Mouse (Mus musculus) forebrain, embryonic 11.5 days (tissue): Measurements from ENCODE around the gene Fmo2. TPM values are rescaled to one million over a fixed set of nuclear protein-coding genes. Genes with fewer than 3 reads are reported as not detected.

Experiments used
- ATAC-seq: fragments of 200-750 bp; cut with Nextera tagmentation; replicated peaks from 2 replicates; pipeline ENCODE4 v1.8.0; 2017; ENCODE audit warnings: moderate TSS enrichment; ENCODE audit not compliant: low FRiP score
- DNase-seq: peaks from one replicate; pipeline ENCODE4 v3.0.0-alpha.2; 2017; ENCODE audit warnings: low spot score
- H3K27ac ChIP-seq: fragments of 300-500 bp; sonication (generic); 2 replicates; pipeline ENCODE4 v1.5.1; 2014; ENCODE audit warnings: low read depth, low read length
- H3K27me3 ChIP-seq: fragments of 300-500 bp; sonication (generic); 2 replicates; pipeline ENCODE4 v1.6.1; 2014; ENCODE audit warnings: mild to moderate bottlenecking, low read length, mixed read lengths; ENCODE audit not compliant: control insufficient read depth, insufficient read depth
- H3K36me3 ChIP-seq: fragments of 300-500 bp; sonication (generic); 2 replicates; pipeline ENCODE4 v1.6.1; 2014; ENCODE audit warnings: mild to moderate bottlenecking, low read length, moderate library complexity, mixed read lengths; ENCODE audit not compliant: control insufficient read depth, insufficient read depth
- H3K4me1 ChIP-seq: fragments of 300-500 bp; sonication (generic); replicated peaks from 2 replicates; pipeline ENCODE4 v1.6.1; 2014; ENCODE audit warnings: low read length, mixed read lengths; ENCODE audit not compliant: control insufficient read depth, insufficient read depth
- H3K4me2 ChIP-seq: fragments of 300-500 bp; sonication (generic); 2 replicates; pipeline ENCODE4 v1.6.1; 2014; ENCODE audit warnings: low read depth, mild to moderate bottlenecking, low read length, moderate library complexity, mixed read lengths; ENCODE audit not compliant: severe bottlenecking
- H3K4me3 ChIP-seq: fragments of 300-500 bp; sonication (generic); 2 replicates; pipeline ENCODE4 v1.5.1; 2014; ENCODE audit warnings: low read depth, low read length
- H3K9ac ChIP-seq: fragments of 300-500 bp; sonication (generic); 2 replicates; pipeline ENCODE4 v1.6.1; 2014; ENCODE audit warnings: low read length
- H3K9me3 ChIP-seq: fragments of 300-500 bp; sonication (generic); 2 replicates; pipeline ENCODE4 v1.6.1; 2016; ENCODE audit warnings: low read length, mixed read lengths; ENCODE audit not compliant: control insufficient read depth
- WGBS: fragments of 180-500 bp; shearing (Covaris S2); extraction: QIAGEN DNeasy Blood & Tissue Kit; methylation state at CpG from one replicate; pipeline ENCODE4 v1.1.7; 2014; 5-methylcytosine and 5-hydroxymethylcytosine counted together
- polyA plus RNA-seq: library from polyadenylated mRNA; unstranded; fragments of >200 nt; fragmentation: Nextera tagmentation; extraction: Ambion mirVana; gene quantifications from 2 replicates; pipeline ENCODE4 v1.2.1, GENCODE M21; 2014

Fmo2 gene
- polyA plus RNA-seq, result 0.13 and 0.29 TPM in 2 replicates

DNA sequence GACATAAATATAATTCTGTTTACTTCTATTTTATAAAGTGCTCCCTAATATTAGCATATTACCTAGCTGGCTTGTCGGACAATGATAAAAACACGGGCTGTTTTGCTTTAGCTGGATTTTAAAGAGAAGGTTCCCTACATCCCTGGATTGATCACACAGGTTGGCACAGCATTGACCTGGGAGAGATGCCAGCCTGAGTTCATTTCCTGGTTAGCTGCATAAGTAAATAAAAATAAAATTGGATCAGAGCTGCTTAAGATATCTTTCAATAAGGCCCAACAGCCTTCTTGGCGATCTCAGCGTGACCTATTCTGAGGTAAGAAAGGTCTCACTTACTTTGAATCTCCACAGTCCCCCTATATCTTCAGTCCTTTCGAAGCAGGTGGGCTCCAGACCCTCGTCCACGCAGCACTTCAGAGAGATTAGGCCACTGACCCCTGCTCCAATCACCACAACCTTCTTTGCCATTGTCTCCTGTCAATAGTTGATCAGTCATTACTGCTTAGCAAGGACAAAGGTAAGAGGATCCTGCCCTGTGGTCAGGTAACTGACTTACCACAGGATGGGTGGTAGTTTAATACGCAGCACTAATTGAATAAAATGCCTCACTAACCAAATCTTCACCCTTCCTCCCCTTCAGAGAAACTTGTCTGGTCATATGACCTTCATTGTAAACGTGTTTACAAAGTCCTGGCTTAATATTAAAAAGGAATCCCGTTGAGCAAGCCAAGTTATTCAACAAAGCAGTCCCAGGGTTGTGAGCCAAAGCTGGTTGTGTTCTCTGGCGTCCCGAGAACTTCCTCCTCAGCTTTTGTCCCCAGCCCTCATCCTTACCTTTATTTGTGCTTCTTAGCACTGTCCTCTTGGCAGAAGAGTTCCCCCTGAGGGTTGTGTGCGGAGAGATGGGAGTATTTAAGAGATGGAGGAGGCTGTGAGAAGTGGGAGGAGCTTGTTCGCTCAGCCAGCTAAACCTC lies at the start of gene Fmo2:
Gene Fmo2, minus strand, starts transcription at position 889 of the 974 bp plus-strand sequence.
- no peaks in the 10 kb centered on the region for H3K9me3 ChIP-seq
- 69% methylated on average over 14 of the region's 14 CpGs for WGBS
- no peak within 1 kb of the TSS for H3K4me3 ChIP-seq
- no peaks in the 10 kb centered on the region for H3K36me3 ChIP-seq
- H3K27ac ChIP-seq, result no peak within 1 kb of the TSS
- DNase-seq, result no peak
- no peaks in the 10 kb centered on the region for H3K27me3 ChIP-seq
- no peak within 1 kb of the TSS for H3K4me2 ChIP-seq
- H3K4me1 ChIP-seq, result no peaks in the 10 kb centered on the region
- H3K9ac ChIP-seq, result no peak within 1 kb of the TSS
- ATAC-seq, result no peak

DNA sequence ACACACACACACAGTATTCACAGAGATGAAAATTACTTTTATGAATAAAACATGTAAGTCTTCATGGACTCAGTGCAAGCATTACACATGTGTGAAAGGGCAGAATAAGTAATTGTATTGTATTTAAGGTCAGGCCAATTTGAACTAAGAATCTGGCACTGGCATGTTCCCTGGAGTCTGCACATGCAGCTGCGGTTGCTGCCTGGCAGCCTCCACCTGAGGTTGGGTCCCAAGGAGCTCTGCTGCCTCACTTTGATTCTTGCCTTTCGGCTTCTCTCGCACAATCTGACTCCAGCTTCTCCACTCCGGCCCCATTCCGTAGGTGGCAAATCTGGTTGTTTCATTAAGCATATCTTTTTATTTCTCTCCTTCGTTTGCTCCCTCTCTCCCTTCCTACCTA lies 49.4 kb upstream of the Fmo2 start:
- no peak overlapping the region for H3K9ac ChIP-seq
- H3K27ac ChIP-seq, result no peak overlapping the region
- no peaks in the 10 kb centered on the region for H3K4me1 ChIP-seq
- H3K9me3 ChIP-seq, result no peaks in the 10 kb centered on the region
- no peaks in the 10 kb centered on the region for H3K36me3 ChIP-seq
- no peaks in the 10 kb centered on the region for H3K27me3 ChIP-seq
- H3K4me3 ChIP-seq, result no peak overlapping the region
- DNase-seq, result no peak
- no peak for ATAC-seq
- no peak overlapping the region for H3K4me2 ChIP-seq
- 91% methylated on average over 6 of the region's 6 CpGs for WGBS

DNA sequence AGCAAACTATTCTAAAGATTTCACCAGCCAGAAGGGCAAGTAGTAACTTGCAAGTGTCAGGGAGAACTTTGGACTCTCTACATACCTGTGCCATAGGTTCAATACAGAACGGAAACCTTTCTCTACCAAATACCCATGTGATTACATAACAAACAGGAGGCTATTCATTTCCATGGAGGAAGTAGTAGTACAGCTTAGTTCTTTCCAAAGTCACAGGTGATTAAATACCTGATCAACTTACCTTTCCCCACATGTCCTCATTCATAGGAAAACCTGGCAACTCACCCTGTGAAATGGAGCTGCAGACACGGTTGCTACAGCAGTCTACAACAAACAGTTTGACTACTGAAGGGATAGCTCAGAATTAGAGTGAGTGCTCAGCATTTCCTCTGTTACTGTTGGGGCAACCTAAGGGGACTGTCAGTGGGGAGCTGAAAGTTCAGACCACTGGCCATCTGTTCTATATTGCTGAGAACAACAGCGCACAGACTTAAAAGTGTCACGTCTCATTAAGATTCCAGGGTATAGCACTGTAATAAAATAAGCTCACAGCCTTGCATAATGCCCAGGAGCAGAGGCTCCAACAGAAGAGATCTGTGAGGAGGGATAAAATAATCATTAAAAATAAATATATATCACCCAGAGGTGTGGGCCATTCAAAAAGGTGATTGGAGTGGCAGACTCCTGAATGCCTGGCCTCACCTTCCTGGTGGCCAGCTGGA lies 48.5 kb upstream of the Fmo2 start:
- 82% methylated on average over 4 of the region's 4 CpGs for WGBS
- no peak overlapping the region for H3K27ac ChIP-seq
- H3K9me3 ChIP-seq, result no peaks in the 10 kb centered on the region
- no peaks in the 10 kb centered on the region for H3K4me1 ChIP-seq
- H3K36me3 ChIP-seq, result no peaks in the 10 kb centered on the region
- H3K27me3 ChIP-seq, result no peaks in the 10 kb centered on the region
- H3K4me3 ChIP-seq, result no peak overlapping the region
- DNase-seq (no peak), ATAC-seq (peak; percentile 46; the same call in 1 of the 2 replicates)
- no peak overlapping the region for H3K4me2 ChIP-seq
- no peak overlapping the region for H3K9ac ChIP-seq

DNA sequence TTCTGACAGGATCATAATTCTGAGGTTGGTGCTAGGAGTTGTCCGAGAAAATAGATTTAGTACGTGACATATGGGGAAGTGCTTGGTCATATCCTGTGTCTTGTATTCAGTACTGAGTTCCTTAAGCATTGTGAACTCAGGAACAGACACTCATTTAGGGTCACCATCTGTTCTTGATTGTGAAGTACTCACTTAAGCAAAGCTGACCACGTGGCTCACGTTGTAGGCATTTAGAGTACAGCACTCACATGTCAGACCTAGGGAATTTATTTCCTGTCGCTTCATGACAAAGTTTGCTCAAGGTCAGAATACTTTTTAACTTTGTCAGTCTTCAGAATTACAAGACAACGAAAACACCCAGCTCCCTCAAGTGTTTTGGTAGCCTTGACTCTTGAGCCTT lies 45.2 kb upstream of the Fmo2 start:
- Histone ChIP-seq H3K9ac (no peak overlapping the region), H3K4me3 (no peak overlapping the region), H3K4me2 (no peak overlapping the region), H3K27me3 (no peaks in the 10 kb centered on the region), H3K9me3 (no peaks in the 10 kb centered on the region), H3K27ac (no peak overlapping the region), H3K4me1 (no peaks in the 10 kb centered on the region), H3K36me3 (no peaks in the 10 kb centered on the region)
- DNase-seq (no peak), ATAC-seq (no peak)
- WGBS, result 75% methylated on average over 6 of the region's 6 CpGs

DNA sequence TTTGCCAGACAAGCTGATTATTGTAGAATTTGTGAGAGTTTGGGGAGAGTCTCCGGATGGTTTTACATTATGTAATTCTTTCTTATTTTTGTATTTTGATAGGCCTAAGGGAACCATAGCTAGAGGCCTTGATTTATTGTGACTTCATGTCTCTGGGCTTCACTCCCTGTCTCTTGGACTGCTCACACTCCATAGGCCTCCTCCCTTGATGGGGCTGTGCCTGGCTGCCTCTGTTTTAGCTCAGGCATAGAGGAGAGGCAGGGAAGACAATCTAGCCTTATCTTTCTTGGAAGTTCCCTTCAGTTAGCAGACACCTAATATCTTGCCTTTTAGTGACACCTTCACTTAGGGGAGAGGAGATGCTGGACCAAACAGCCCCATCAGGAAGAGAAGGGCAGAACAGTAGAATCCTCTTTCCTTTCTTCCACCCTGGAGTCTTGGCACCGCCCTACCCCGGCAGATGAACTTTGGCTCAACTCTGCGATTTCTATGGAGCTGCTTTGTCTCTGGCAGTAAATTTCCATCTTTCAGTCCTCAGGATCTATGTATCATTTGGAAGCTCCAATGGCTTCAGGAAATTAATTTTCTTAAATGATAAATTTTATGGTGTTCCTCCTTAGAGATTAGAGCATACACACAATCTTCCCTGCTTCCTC lies 40.3 kb upstream of the Fmo2 start:
- Histone ChIP-seq H3K27me3 (no peaks in the 10 kb centered on the region), H3K9ac (no peak overlapping the region), H3K4me3 (no peak overlapping the region), H3K4me2 (no peak overlapping the region), H3K4me1 (no peaks in the 10 kb centered on the region), H3K36me3 (no peaks in the 10 kb centered on the region), H3K9me3 (no peaks in the 10 kb centered on the region), H3K27ac (no peak overlapping the region)
- ATAC-seq (no peak), DNase-seq (no peak)
- WGBS, result 88% methylated on average over 4 of the region's 4 CpGs

DNA sequence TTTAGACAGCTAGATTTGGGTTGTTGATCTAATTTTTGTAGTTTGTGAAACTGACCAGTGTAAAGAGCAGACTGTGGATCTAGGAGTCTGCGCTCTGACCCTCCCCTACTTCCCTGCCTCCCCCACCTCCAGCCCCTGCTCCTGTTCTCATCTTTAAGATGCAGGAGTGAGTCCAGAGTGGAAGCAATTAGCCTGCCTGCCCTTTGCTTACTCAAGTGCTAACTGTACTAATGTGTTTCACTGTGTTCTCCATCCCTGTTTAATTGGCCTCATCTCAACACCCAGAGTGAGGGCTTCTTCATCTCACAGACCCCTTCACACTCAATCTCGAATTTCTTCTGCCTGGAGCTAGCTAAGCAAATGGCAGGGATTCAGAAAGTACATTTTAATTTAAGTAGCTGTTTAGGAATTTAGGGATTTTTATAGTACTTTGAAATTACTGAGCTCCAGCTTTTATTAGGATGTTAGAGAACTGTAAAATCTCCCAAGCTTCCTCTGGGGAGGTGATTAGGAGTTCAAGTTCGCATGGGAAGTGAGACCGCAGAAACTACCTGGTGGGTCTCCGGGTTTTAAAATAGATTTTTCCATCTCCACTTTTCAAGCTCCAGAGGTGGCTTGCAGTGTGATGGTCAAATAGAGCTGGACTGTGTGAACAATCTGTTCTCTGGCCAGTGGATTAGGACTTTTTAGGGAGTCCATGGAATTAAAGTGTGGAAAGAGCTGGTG lies 39.6 kb upstream of the Fmo2 start:
- Histone ChIP-seq H3K27me3 (no peaks in the 10 kb centered on the region), H3K4me1 (no peaks in the 10 kb centered on the region), H3K9ac (no peak overlapping the region), H3K36me3 (no peaks in the 10 kb centered on the region), H3K27ac (no peak overlapping the region), H3K4me3 (no peak overlapping the region), H3K4me2 (no peak overlapping the region), H3K9me3 (no peaks in the 10 kb centered on the region)
- ATAC-seq (no peak), DNase-seq (no peak)
- 82% methylated on average over 5 of the region's 5 CpGs for WGBS

DNA sequence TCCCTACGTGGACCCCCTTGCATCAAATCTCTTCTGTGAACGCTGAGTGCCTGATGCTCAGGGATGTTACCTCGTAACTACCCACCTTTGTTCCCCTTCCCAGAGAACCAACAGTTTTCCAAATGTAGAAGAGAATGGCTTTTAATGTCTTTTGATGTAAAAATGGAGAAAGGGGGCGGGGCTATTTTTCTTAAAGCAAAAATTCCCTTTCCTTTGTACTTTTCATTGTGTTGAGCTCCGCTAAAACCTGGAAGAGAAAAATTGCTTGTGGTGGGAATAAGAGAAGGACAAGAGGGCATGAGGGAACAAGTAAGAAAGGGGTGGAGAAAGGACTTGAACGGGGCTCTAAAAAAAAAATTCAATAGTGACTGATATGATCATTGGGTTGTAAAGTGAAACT lies 38.9 kb upstream of the Fmo2 start, which contains the start of gene Fmo6:
Gene Fmo6, minus strand, starts transcription at position 101 of the 400 bp plus-strand sequence.
- H3K27me3 ChIP-seq, result no peaks in the 10 kb centered on the region
- no peak within 1 kb of the TSS for H3K27ac ChIP-seq
- 87% methylated on average over 6 of the region's 6 CpGs for whole genome bisulfite sequencing
- H3K36me3 ChIP-seq, result no peaks in the 10 kb centered on the region
- H3K4me1 ChIP-seq, result no peaks in the 10 kb centered on the region
- H3K9me3 ChIP-seq, result no peaks in the 10 kb centered on the region
- no peak within 1 kb of the TSS for H3K9ac ChIP-seq
- H3K4me3 ChIP-seq, result no peak within 1 kb of the TSS
- no peak for ATAC-seq
- DNase-seq, result no peak
- H3K4me2 ChIP-seq, result no peak within 1 kb of the TSS
